Mouse (Mus musculus) 3134 (cell line): ENCODE measurements around the gene Gmpr2.

Source experiments
- DNase-seq: peaks from one replicate; pipeline ENCODE4 v3.0.0-alpha.2; 2011; ENCODE audit warnings: low spot score; ENCODE audit not compliant: insufficient read length; ENCODE audit errors: extremely low read depth

Gene Gmpr2

DNA sequence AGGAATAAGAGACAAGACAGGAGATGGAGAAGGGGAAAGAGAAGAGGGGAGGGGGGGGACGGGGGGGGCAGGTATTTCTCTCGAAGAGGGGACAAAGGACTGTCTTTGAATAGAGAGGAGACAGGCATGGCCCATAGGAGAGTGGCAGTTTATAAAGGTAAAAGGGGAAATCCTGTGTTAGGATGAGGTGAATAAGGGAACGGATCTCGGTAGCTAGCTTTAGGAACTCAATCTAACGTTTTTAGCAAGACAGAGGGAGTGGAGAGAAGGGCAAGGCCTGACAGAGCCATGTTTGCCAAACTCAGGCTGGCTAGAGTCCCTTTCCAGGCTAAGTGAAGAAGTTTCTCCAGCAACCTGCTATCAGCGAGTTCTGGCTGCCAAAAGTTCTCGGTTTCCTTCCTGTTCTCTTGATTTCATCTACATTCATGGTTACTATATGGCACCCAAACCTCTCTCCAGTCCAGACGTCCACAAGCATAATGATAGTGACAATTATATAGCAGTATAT is 50.8 kb downstream of the Gmpr2 start:
- no peak for DNase-seq

DNA sequence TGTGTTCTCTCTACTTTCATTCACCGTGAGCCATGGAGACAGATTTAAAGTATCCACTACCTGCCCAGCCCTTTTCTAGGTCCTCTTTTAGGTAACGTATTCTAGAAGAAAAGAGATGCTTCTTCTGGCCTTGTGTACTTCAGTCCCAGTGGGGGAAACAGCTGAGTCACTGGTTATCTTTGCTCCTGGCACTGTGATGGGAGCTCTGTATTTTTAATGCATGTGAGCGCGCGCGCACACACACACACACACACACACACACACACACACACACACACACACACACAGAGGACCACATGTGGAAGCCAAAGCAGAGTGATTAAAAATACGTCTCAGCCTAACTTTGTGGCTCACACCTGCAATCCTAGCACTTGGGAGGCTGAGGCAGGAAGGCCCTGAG is 51.7 kb downstream of the Gmpr2 start:
- no peak for DNase-seq

DNA sequence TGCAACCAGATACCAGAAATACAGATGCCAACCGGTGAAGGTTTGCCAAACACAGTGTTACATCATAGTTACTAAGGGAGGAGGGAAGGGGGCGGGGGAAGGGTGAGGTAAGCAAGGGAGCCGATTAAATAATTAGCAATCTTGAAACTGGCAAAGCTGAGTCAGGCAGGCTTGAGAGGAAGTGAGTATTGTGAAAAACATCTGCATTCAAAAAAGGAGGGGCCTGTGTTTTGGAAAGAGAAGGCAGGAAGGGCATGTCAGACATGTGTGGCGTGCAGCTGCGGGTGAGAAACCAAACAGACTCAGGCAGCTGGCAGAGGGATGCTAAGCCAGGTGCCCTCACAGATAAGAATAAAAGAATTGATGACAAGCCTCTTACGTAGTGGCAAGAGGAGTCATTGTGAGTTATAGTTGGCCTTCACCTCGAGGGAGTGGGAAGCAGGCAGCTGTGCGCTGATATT is 52.7 kb downstream of the Gmpr2 start:
- peak; percentile 80 for DNase-seq

DNA sequence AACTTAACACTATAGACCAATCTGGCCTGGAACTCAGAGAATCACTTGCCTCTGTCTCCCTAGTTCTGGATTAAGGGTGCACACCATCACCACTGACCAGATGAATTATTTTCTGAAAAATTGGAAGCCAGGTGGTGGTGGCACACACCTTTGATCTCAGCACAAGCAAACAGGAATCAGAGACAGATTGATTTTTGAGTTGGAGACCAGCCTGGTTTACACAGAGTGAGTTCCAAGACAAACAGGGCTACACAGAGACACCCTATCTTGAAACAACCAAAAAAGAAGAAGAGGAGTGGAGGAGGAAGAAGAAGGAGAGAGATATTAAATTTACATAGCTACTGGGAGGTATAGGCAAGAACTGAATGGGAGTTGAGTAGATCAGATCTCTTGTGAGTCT is 54.5 kb downstream of the Gmpr2 start:
- no peak for DNase-seq

DNA sequence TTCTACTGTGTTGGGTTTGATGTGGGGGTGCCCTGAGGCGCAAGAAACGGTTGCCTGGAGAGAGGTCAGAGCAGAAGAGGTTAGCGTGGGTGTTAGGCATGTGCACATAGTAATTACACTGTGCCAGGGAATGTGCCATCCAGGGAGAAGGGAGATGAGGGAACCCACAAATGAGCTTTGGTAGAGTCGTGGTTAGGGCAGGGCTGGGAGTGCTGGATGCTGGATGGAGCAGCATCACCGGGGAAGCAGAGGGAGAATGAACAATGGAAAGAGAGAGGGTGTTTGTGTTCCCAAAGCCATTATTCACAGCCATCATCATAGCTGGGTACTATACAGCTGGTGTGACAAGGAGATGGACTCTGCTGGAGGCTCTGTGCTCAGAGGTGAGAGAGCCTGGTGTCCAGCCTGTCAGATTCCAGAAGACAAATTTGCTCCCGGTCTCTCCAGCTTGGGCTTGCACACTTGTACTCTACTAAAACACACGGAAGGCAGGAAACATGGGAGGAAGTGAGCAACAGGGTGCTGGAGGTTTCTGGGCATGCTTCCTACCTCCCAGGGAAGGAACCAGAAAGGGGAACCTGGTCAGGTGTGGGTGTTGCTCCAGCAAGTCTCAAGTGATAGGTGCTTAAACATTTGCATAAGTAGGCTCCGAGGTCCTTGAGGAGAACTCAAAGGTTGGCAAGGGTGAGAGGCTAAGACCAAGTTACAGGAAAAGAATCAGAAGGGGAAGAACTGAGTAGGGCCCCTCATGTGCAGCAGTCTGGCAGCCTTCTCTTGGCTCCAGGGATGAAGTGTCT is 56.3 kb downstream of the Gmpr2 start:
- no peak for DNase-seq
